Mouse (Mus musculus): Measurements from ENCODE around the gene Lep.

Gene Lep

DNA sequence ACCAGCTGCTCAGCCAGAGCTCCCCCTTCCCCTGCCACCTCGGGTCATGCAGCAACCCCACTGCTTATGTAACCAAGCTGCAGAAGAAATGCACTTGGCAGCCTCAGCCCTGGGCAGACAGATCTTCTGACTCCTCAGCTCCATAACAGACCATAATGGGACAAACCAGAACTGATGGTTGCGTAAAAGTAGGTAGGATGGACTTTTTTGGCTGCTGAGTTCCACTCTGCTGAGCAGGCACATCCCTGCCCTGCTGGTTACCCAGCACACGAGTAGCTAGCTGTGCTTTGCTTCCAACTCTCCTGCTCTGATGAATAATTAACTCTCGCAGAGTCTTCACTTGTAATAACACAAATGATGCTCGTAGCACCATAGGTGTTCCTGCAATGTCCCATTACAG, 10.1 kb upstream of the Lep start:
- DNase-seq: no peak

DNA sequence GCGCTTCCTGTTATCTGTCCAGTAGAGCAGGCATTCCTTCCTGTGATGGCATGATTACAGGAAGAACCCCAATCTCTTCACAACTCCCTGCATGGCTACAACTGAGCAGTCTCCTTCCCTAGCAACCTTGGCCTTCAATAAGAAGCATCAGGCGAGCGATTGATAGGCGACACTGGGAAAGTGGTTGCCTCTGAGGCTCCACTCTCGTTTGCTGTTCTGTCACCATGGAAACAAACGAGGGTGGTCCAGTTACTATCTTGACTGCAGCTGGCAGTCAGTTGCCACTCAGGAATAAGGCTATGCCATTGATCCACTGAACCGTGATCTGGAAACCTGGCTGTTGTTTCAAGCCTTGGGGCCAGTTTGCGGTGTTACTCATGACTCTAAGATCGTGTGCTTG, 7.8 kb upstream of the Lep start:
- DNase-seq: no peak

- no peak for DNase-seq
These were observed 6.8 kb upstream of the Lep start for GRCm38 (mm10) chr6:29053181-29053580.

DNA sequence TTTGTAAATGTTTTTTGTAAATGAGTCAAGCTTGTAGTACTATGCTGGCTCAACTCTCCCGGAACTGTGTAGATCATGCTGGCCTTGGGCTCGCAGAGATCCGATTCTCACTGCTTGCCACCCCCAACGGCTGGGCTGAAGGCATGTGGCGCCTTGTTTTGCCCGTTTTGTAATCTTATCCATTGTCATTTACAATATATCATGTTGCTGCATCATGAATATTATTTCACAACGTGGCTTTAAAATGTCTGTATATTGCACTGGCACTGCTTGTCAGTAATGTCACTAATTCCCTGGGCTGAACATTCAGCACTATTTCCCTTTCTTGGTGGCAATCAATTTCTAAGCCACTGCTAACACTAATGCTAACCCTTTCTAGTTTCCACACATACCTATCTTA, 3.6 kb upstream of the Lep start:
- no peak for DNase-seq

DNA sequence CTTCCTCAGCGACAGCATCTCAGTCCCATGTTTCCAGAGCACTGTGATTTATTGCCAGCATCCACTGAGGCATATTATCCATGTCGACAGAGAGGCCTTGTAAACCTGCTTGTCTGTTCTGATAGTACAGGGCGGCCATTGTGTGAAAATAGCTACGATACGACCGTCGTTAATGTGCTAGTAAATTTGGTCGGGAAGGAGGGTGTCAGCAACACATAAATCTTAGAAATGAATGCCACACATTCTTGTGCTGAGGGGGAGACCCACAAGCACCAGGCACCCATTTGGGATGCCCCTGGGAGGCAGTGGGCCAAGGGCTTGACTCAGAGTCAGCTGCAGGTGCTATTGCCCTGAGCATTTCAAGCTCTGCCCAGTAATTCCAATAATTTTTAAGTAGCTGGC, 6.4 kb downstream of the Lep start:
- DNase-seq: peak; percentile 28 to 38

- DNase-seq: no peak
These were observed 12.2 kb downstream of the Lep start for GRCm38 (mm10) chr6:29072258-29072657.

GRCm38 (mm10) chr6:29073462-29074132, 13.6 kb downstream of the Lep start:
- no peak for DNase-seq

- no peak for DNase-seq
These were observed 14.1 kb downstream of the Lep start for GRCm38 (mm10) chr6:29074133-29074469.

DNA sequence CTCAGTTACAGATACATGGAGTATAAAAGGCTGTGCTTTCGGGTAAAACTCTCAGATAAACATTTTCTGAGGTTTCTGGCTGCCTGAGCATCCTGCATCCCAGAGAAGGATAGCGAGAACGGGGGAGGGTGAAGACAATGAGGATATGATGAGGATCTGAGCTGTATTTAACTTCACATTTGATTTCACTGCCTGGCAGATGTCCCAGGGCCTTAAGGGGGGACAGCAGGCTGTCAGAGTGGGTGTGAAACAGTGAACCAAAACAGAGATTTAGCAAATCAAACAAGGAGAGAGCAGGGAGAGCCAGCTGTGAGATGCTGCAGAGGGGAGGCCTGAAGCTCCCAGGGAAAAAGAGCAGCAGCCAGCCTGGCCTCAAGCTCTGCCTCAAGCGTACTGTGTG, 19.3 kb downstream of the Lep start:
- DNase-seq: no peak

GRCm38 (mm10) chr6:29081826-29082363, 21.9 kb downstream of the Lep start:
- DNase-seq: no peak

GRCm38 (mm10) chr6:29082776-29083354, 22.8 kb downstream of the Lep start:
- no peak for DNase-seq

DNA sequence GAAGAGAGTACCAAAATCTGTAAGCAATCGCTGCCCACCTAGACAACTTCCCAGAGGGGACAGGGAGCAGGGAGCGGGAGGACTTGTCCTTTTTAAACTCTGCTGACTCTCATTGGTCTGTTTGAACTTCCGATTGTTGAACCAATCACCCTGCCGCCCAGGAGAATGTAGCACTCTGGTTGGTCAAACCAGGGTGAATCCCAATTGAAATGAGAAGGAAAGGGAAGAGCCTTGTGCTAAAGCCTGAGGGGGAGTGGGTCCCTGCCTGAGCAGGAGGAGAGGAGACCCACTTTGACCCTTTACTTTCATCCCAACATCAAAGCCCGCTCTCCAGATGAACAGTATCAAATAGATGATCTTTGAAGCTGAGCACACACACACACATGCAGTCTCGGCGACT, 24.4 kb downstream of the Lep start:
- DNase-seq: no peak

DNA sequence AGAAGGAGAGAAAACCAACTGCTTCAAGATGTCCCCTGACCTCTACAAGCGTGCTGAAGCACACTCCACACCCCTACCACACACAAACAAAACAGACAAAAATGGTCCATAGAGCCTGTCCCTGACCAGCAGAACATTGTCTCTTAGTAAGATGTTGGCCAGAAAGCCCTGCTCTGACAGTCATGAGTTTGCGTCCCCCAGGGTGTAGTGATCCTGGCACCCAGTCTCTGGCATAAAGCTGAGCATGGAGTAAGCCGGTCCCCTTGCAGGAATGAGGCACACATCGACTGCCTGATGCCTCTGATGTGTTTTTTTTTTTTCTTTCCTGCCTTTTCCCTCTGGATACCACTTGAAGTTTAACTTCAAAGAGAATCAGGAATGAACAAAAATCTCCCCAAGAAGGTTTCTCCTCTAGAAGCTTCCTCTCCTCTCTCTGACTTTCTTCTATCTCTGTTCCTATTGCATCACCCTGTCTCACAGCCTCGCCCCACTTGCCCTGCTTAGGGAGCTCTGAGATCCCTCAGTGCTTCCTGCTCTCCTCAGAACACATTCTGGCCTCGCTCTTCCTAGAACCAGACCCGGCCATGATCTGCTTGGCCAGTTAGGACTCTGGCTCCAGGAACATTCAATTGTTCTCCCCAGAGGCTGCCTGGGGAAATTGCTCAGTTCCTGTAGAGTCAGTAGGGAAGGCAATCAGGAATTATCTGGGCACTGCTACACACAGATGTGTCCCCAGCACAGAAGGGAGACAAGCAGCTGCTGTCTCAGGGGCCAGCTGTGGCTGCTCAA, 28.1 kb downstream of the Lep start:
- peak; percentile 5 to 13 for DNase-seq

DNA sequence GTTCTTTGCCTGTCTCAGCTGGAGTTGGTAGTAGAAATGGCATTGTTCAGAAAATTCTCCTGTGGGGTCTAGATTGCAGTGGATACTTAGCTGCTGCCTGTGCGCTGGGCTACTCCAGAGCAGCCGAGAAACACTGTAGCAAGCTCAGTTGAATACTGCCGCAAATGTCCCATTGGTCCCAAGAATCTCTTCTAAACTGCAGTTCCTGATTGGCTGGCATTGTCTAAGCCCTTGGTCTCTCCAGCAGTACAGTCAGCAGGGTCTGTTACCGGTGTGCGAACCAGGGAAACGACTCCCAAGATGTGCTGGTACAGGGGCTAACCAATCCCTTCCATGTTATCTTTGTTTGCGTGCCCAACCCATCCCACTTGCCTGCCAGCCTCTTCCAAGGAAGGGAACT, 32.2 kb downstream of the Lep start:
- no peak for DNase-seq

DNA sequence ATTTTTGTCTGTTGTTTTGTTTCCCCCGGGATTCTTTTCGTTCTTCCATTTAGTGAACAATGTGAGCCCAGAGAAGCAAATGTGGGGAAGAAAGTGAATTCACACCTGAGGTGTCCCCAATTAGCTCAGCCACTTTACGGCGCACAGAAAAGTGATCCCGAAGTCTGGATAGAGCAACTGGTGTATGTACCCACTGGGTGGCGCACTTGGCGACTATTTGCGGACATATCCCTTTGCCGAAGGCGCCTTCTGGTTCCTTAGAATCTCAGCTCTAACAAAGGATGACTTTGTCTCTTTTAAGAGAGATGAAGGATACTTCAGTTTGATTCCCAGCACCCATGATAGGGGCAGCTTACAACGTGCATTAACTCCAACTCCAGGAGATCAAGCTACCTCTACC, 32.9 kb downstream of the Lep start:
- DNase-seq: no peak

DNA sequence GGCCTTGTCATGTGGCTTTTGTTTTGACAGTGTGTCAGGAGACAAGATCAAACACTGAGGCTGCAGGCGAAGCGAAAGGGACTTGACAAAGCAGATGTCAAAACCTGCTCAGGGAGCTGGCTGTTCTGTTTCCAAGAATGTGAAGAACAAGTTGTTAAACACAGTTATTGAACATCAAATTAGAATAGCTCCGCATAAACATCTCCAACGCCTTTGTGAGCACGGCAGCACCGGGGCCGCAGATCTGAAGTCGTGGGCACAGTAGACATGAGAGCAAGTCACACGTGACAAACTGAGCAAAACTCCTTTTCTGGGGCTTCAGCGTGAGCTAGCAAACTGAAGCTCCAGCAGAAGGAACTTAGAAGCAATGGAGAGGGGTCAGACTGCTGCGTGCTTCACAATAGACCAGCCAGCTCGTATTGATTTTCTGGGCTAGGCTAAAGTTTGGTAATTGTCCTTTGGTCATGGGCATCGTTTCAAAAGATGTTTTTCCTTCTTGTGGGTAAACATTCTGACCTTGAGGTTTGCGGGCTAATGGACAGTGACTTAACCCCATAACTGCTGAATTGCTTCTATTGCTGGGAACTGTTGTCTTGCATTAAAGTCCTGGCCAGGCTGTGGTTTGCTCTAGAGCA, 39.6 kb downstream of the Lep start:
- DNase-seq: no peak

DNA sequence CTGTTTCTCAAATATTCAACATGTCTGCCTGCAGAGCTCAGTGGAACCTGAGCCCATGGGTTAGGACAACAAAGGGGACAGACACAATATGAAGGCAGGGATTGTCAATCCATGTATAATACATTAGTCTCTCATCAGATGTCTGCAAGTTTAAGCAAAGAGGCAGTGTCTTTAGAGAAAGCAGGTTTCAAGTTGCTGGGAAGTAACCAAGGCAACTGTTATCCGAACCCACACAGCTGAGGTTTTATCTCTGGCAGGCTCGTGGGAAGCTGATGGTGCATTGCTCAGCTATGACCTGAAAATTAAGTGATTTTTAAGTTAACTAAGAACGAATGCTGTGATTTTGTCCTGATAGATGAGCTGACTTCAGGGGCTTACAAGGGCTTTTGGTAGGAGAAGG, 40.4 kb downstream of the Lep start:
- no peak for DNase-seq

- DNase-seq: no peak
These were observed 41.3 kb downstream of the Lep start for GRCm38 (mm10) chr6:29101248-29101864.

GRCm38 (mm10) chr6:29108376-29108775, 48.4 kb downstream of the Lep start:
- DNase-seq: no peak

DNA sequence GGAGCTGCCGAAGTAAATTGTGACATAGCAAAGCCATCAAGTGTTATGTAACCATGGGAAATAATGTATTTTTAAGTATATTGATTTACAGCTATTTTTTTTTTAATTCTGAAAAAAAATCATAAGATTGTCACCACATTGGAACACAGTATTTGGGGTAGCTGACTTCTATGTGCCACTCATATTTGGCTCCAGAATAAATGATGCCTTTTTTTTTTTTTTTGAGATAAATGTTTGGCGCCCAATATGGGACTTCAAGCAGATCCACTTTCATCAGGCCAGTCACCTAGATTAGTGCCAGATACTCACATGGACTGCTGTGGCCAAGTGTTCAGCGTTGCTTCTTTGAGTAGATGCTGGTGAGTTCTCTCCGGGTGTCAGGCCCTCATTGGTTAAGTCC, 51.5 kb downstream of the Lep start:
- DNase-seq: no peak

DNA sequence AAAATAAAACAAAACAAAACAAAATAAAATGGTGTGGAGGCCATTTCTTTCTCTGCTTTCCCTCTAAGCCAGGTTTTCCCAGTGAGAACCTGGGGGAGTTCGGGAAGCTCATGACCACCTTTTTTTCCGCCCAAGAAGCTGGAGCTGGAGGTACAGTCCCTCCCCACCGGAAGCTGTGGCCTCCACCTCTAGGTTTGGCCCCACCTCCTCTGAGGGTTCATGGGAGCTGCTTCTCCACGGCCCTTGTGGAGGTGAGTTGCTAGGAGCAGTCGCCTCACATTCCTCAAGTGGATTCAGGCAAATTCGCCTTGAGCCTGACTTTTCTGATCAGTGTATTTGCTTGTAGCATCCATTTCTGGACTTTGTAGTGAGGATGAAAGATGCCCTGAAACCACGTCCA, 55.7 kb downstream of the Lep start:
- no peak for DNase-seq

GRCm38 (mm10) chr6:29117417-29118104, 57.5 kb downstream of the Lep start:
- peak; percentile 12 to 44 for DNase-seq

GRCm38 (mm10) chr6:29118231-29118630, 58.2 kb downstream of the Lep start:
- DNase-seq: no peak
